Mouse (Mus musculus): Measurements from ENCODE around the gene AU022252. TPM values are rescaled to one million over a fixed set of nuclear protein-coding genes. Genes with fewer than 3 reads are reported as not detected.

Gene AU022252
- polyA plus RNA-seq, 1 experiment from 2014 or later = 35.2 TPM

DNA sequence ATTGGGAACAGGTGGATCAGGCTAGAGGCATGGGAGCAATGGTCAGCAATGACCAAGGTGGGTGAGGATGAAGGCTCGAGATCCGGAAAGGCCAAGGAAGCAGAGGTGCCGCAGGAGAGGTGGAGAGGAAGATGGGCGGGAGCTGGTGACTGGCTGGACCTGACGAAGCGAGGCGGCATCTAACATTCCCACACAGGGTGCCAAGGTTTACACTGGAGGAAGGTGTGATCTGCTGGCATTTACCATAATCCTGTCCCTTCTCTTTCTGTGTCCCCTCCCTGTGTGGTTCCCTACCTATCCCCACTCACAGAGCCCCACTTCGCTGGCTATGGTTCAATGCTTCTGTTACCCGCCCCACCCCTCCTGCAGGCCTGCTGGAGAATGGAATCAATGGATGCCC, 13.4 kb upstream of the AU022252 start:
- Histone ChIP-seq H3K9me3 (ENCODE audit: control insufficient read depth, low read length) (no peaks in the 10 kb centered on the region), H3K27ac (ENCODE audit: low read depth, low read length) (no peak overlapping the region), H3K9ac (ENCODE audit: low read length) (no peak overlapping the region), H3K27me3 (ENCODE audit: control insufficient read depth, insufficient read depth, low read length) (no peaks in the 10 kb centered on the region), H3K4me3 (ENCODE audit: low read depth, low read length) (no peak overlapping the region), H3K36me3 (ENCODE audit: control insufficient read depth, insufficient read depth, low read length) (0 out of 2 replicates have a peak, but pooled peaks cover 2% of the 10 kb centered on the region), H3K4me1 (ENCODE audit: control insufficient read depth, insufficient read depth, low read length) (peaks cover 5% of the 10 kb centered on the region), H3K4me2 (no peak overlapping the region)
- WGBS = 70% methylated on average over 9 of the region's 9 CpGs
- no peak for DNase-seq (ENCODE audit: low spot score, missing footprints)
- ATAC-seq (ENCODE audit: low FRiP score) = no peak

DNA sequence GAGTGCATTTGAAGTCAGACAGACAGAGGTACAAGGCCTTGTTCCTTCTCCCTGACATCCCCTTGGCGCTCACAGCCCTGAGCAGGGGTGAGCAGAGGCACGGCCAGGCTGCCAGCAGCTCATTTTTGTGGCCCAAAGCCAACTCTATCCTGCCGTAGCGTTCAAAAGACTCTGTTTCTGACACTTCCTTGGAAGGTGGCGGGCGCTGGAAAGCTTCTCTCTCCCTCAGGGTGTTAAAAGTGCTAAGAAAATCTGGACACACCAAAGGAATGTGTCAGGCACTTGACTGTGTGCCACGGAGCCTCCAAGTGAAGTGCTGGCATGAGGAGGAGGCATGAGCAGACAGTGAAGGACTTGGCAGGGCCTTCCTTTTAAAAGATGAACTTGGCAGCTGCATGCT, 13.0 kb upstream of the AU022252 start:
- no peak overlapping the region for H3K9ac ChIP-seq (ENCODE audit: low read length)
- H3K36me3 ChIP-seq (ENCODE audit: control insufficient read depth, insufficient read depth, low read length) = 0 out of 2 replicates have a peak, but pooled peaks cover 2% of the 10 kb centered on the region
- H3K27me3 ChIP-seq (ENCODE audit: control insufficient read depth, insufficient read depth, low read length) = no peaks in the 10 kb centered on the region
- H3K4me1 ChIP-seq (ENCODE audit: control insufficient read depth, insufficient read depth, low read length) = peaks cover 5% of the 10 kb centered on the region
- no peak overlapping the region for H3K27ac ChIP-seq (ENCODE audit: low read depth, low read length)
- DNase-seq (ENCODE audit: low spot score, missing footprints) (no peak), ATAC-seq (ENCODE audit: low FRiP score) (no peak)
- 83% methylated on average over 7 of the region's 7 CpGs for WGBS
- no peak overlapping the region for H3K4me3 ChIP-seq (ENCODE audit: low read depth, low read length)
- no peaks in the 10 kb centered on the region for H3K9me3 ChIP-seq (ENCODE audit: control insufficient read depth, low read length)
- no peak overlapping the region for H3K4me2 ChIP-seq

DNA sequence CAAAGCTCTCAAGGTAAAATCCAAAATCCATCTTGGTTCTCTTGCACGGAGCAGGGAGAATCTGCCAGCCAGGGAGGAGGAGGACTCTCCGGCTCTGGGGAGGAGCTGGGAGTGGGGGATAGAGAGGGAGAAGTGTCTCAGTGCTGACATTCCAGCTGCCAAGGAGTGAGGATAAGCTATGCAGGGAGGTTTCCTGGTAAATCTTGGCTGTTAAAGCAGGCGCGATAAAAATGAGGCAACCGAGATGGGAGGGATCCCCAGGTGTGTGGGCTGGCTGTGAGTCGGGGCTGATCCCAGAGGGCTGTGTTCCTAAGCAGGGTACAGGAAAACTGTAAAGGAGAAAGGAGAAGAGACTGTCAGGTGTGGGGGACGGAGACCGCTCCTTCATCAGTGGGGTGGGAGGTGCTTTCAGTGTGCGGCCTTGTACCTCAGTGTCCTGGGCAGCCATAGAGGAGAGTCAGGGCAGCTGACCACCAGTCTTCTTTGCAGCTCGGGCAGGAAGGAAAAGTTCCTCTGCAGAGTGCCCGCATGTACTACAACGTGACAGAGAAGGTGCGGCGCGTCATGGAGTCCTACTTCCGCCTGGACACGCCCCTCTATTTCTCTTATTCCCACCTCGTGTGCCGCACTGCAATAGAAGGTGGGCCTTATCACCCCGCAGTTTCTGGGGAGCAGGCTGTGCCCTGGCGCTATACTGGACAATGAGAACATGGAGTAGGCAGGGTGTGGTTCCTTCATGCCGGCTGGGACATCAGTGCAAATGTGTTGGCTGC, 12.1 kb upstream of the AU022252 start:
- no peaks in the 10 kb centered on the region for H3K9me3 ChIP-seq (ENCODE audit: control insufficient read depth, low read length)
- H3K4me2 ChIP-seq = no peak overlapping the region
- no peak for ATAC-seq (ENCODE audit: low FRiP score)
- H3K4me1 ChIP-seq (ENCODE audit: control insufficient read depth, insufficient read depth, low read length) = peaks cover 5% of the 10 kb centered on the region
- no peaks in the 10 kb centered on the region for H3K27me3 ChIP-seq (ENCODE audit: control insufficient read depth, insufficient read depth, low read length)
- WGBS = 84% methylated on average over 22 of the region's 22 CpGs
- DNase-seq (ENCODE audit: low spot score, missing footprints) = no peak
- 0 out of 2 replicates have a peak, but pooled peaks cover 2% of the 10 kb centered on the region for H3K36me3 ChIP-seq (ENCODE audit: control insufficient read depth, insufficient read depth, low read length)
- no peak overlapping the region for H3K27ac ChIP-seq (ENCODE audit: low read depth, low read length)
- H3K9ac ChIP-seq (ENCODE audit: low read length) = no peak overlapping the region
- H3K4me3 ChIP-seq (ENCODE audit: low read depth, low read length) = no peak overlapping the region

DNA sequence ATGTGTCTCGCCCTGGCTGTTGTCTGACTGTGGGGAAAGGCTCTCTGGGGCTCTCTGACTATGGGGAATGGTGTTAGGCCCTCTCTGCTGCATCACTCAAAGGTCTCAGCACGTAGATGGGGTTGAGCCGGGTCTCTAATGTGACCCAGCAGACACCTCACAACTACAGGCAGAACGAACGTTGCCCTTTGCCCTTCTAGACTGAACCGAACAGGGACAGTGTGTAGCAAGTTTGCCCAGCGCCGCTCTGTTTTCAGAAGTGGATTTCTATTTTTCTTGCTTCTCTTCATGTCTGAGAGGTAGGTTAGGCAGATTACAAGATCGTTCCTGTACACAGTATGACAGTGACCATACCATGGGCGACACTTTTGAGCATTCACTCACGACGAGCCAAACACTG, 10.1 kb upstream of the AU022252 start:
- Histone ChIP-seq H3K4me3 (ENCODE audit: low read depth, low read length) (no peak overlapping the region), H3K27me3 (ENCODE audit: control insufficient read depth, insufficient read depth, low read length) (no peaks in the 10 kb centered on the region), H3K9me3 (ENCODE audit: control insufficient read depth, low read length) (no peaks in the 10 kb centered on the region), H3K36me3 (ENCODE audit: control insufficient read depth, insufficient read depth, low read length) (0 out of 2 replicates have a peak, but pooled peaks cover 2% of the 10 kb centered on the region), H3K4me1 (ENCODE audit: control insufficient read depth, insufficient read depth, low read length) (peaks cover 2% of the 10 kb centered on the region; the same call in 1 of the 2 replicates), H3K27ac (ENCODE audit: low read depth, low read length) (no peak overlapping the region), H3K4me2 (no peak overlapping the region), H3K9ac (ENCODE audit: low read length) (no peak overlapping the region)
- WGBS = 93% methylated on average over 12 of the region's 12 CpGs
- ATAC-seq (ENCODE audit: low FRiP score) (no peak), DNase-seq (ENCODE audit: low spot score, missing footprints) (no peak)

DNA sequence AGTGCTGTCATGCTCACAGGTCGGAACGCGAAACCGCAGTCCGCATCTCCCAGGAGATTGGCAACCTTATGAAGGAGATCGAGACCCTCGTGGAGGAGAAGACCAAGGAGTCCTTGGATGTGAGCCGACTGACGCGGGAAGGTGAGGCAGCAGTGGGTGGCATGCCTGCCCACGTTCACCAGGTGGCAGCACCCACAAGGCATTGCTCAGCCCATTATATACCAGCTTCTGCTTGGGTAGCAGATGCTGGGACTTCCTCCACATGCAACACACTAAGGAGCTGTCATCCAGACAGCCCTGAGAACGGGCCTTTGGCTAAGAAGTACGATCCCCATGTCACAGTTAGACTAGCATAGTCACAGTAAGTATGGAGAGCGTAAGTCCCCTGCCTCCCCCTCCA, 9.2 kb upstream of the AU022252 start:
- Histone ChIP-seq H3K4me3 (ENCODE audit: low read depth, low read length) (no peak overlapping the region), H3K9me3 (ENCODE audit: control insufficient read depth, low read length) (no peaks in the 10 kb centered on the region), H3K36me3 (ENCODE audit: control insufficient read depth, insufficient read depth, low read length) (0 out of 2 replicates have a peak, but pooled peaks cover 2% of the 10 kb centered on the region), H3K9ac (ENCODE audit: low read length) (no peak overlapping the region), H3K27ac (ENCODE audit: low read depth, low read length) (no peak overlapping the region), H3K4me1 (ENCODE audit: control insufficient read depth, insufficient read depth, low read length) (no peaks in the 10 kb centered on the region), H3K4me2 (no peak overlapping the region), H3K27me3 (ENCODE audit: control insufficient read depth, insufficient read depth, low read length) (no peaks in the 10 kb centered on the region)
- DNase-seq (ENCODE audit: low spot score, missing footprints) (no peak), ATAC-seq (ENCODE audit: low FRiP score) (no peak)
- WGBS = 89% methylated on average over 14 of the region's 14 CpGs

DNA sequence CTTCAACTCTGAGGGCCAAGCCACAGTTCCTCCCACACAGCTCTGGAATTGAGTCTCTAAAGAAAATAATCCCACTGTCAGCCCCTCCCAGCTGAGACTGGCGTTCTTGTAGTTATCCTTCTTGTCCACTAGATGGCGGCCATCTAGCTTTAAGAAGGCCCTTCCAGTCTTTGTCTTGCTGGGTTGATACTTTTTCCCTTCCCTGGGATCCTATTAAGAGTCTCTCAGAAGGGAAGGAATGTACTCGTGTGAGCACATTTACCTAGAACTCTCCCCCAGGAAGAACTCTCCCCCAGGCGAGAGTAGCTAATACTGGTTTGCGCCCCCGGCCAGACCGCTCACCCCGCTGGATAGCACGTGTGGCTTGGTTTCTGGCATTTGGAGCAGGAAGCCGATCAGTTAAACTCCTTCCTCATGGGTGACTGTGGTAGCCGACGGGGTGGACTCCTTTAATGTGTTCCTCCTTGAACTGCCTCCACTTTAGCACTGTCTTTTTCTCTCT, 6.7 kb upstream of the AU022252 start:
- DNase-seq (ENCODE audit: low spot score, missing footprints) = peak; percentile 95
- Histone ChIP-seq H3K4me1 (ENCODE audit: control insufficient read depth, insufficient read depth, low read length) (0 out of 2 replicates have a peak, but pooled peaks cover 2% of the 10 kb centered on the region), H3K27ac (ENCODE audit: low read depth, low read length) (no peak overlapping the region; the same call in 1 of the 2 replicates), H3K36me3 (ENCODE audit: control insufficient read depth, insufficient read depth, low read length) (0 out of 2 replicates have a peak, but pooled peaks cover 2% of the 10 kb centered on the region), H3K4me2 (0 out of 2 replicates have a peak overlapping the region, but pooled peaks have one; percentile 2), H3K9me3 (ENCODE audit: control insufficient read depth, low read length) (no peaks in the 10 kb centered on the region), H3K9ac (ENCODE audit: low read length) (peak overlapping the region; percentile 39; the same call in 1 of the 2 replicates), H3K27me3 (ENCODE audit: control insufficient read depth, insufficient read depth, low read length) (no peaks in the 10 kb centered on the region), H3K4me3 (ENCODE audit: low read depth, low read length) (no peak overlapping the region)
- 47% methylated on average over 12 of the region's 12 CpGs for WGBS
- ATAC-seq (ENCODE audit: low FRiP score) = peak; percentile 81

DNA sequence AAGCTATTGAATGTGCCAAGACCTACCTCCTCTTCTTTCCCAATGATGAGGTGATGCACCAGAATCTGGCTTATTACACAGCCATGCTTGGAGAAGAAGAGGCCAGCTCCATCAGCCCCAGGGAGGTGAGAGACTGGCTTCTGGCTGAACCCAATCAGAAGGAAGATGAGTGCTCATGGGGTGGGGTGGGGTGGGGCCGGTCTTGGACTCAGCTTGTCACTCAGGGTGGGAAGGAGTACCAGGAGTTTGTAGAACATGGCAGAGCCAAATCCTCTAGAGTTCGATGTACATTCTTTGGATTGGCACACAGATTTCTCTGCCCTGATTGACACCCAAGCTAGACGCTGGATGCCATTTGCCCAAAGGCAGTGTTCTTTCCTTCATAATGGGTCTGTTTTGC, 6.1 kb upstream of the AU022252 start:
- H3K36me3 ChIP-seq (ENCODE audit: control insufficient read depth, insufficient read depth, low read length) = no peaks in the 10 kb centered on the region
- no peak for ATAC-seq (ENCODE audit: low FRiP score)
- no peaks in the 10 kb centered on the region for H3K9me3 ChIP-seq (ENCODE audit: control insufficient read depth, low read length)
- H3K4me2 ChIP-seq = no peak overlapping the region
- H3K9ac ChIP-seq (ENCODE audit: low read length) = no peak overlapping the region
- H3K4me1 ChIP-seq (ENCODE audit: control insufficient read depth, insufficient read depth, low read length) = peaks cover 5% of the 10 kb centered on the region
- H3K27ac ChIP-seq (ENCODE audit: low read depth, low read length) = no peak overlapping the region
- DNase-seq (ENCODE audit: low spot score, missing footprints) = no peak
- H3K27me3 ChIP-seq (ENCODE audit: control insufficient read depth, insufficient read depth, low read length) = no peaks in the 10 kb centered on the region
- WGBS = 72% methylated on average over 3 of the region's 3 CpGs
- H3K4me3 ChIP-seq (ENCODE audit: low read depth, low read length) = no peak overlapping the region

DNA sequence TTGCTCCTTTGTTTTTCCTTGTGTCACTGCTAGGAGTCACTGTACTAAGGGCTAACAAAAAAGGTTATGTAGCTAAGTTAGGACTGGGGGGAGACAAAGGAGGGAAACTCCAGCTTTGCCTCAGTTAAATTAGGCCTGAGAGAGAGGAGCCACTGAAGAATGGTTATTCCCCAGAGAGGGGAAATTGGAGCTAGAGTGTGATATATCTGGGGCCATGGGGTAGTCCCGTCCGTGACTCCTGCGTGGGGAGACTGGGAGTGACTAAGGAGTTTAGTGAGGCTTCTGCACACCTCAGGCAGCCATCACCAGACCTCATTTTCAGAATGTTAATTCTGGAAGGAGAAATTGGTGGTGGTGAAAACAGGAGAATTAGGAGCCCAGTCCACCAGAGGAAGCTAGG, 1.8 kb upstream of the AU022252 start:
- WGBS = 82% methylated on average over 3 of the region's 3 CpGs
- Histone ChIP-seq H3K4me3 (ENCODE audit: low read depth, low read length) (peak overlapping the region; percentile 7; the same call in 1 of the 2 replicates), H3K9me3 (ENCODE audit: control insufficient read depth, low read length) (no peaks in the 10 kb centered on the region), H3K27ac (ENCODE audit: low read depth, low read length) (no peak overlapping the region), H3K9ac (ENCODE audit: low read length) (no peak overlapping the region), H3K4me1 (ENCODE audit: control insufficient read depth, insufficient read depth, low read length) (peaks cover 15% of the 10 kb centered on the region), H3K27me3 (ENCODE audit: control insufficient read depth, insufficient read depth, low read length) (no peaks in the 10 kb centered on the region), H3K4me2 (peak overlapping the region; percentile 92), H3K36me3 (ENCODE audit: control insufficient read depth, insufficient read depth, low read length) (no peaks in the 10 kb centered on the region)
- no peak for DNase-seq (ENCODE audit: low spot score, missing footprints)
- no peak for ATAC-seq (ENCODE audit: low FRiP score)

DNA sequence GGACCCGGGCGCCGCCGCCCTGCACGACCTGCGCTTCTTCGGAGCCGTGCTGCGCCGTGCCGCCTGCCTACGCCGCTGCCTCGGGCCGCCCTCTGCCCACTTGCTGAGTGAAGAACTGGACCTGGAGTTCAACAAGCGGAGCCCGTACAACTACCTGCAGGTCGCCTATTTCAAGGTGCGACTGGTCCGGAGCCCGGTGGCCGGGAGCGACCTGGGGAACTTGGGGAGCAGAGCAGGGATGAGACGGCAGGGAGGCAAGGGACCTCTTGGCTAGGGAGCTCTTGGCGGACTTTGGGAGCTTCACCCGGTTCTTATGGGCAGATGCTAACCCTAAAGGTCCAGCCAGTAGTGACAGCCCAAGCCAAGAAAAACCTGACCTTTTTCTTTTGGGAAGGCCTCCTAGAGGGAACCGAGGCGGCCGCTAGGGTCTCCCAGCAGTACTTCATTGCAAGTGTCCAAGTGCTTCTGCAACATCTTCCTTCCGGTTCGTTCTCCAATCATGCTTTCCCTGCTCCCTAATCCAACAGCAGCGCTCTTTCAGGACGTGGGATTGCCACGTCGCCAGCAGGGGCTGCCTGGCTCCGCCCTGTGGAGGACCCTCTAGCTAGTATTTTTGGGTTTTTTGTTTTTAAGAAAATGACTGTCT, 867 bp upstream of the AU022252 start:
- Histone ChIP-seq H3K9ac (ENCODE audit: low read length) (peak overlapping the region; percentile 71), H3K4me3 (ENCODE audit: low read depth, low read length) (peak overlapping the region; percentile 85), H3K9me3 (ENCODE audit: control insufficient read depth, low read length) (no peaks in the 10 kb centered on the region), H3K27ac (ENCODE audit: low read depth, low read length) (no peak overlapping the region; the same call in 1 of the 2 replicates), H3K4me1 (ENCODE audit: control insufficient read depth, insufficient read depth, low read length) (peaks cover 15% of the 10 kb centered on the region), H3K36me3 (ENCODE audit: control insufficient read depth, insufficient read depth, low read length) (no peaks in the 10 kb centered on the region), H3K4me2 (peak overlapping the region; percentile 92), H3K27me3 (ENCODE audit: control insufficient read depth, insufficient read depth, low read length) (no peaks in the 10 kb centered on the region)
- WGBS = under 1% methylated on average over 34 of the region's 36 CpGs
- peak; percentile 22 for ATAC-seq (ENCODE audit: low FRiP score)
- DNase-seq (ENCODE audit: low spot score, missing footprints) = peak; percentile 96

All from midbrain, embryonic 11.5 days (tissue).